Mouse (Mus musculus): ENCODE data around the gene Bcl3. TPM values are rescaled to one million over a fixed set of nuclear protein-coding genes. Genes with fewer than 3 reads are reported as not detected.
A peak's percentile ranks its signal among the peaks of the same experiment; 100 is the strongest.

Bcl3 gene
- total and polyA plus RNA-seq, 2 experiments from 2014 or later: 0.43 to 0.86 TPM

- no peak overlapping the region for H3K27ac ChIP-seq (ENCODE audit: low read depth, low read length)
- peaks cover 6% of the 10 kb centered on the region; the same call in 1 of the 2 replicates for H3K4me1 ChIP-seq (ENCODE audit: insufficient read depth)
- DNase-seq (peak; percentile 61), ATAC-seq (peak; percentile 70)
- peaks cover 27% of the 10 kb centered on the region for H3K27me3 ChIP-seq (ENCODE audit: insufficient read depth, low read length)
- no peak for TF ChIP-seq CTCF (IDR thresholded peaks at IDR 0.05; ENCODE audit: low read depth)
- peak overlapping the region; percentile 28 for H3K9ac ChIP-seq
- peak overlapping the region; percentile 29 for H3K4me3 ChIP-seq (ENCODE audit: low read depth, low read length)
- peak overlapping the region; percentile 55 for H3K4me2 ChIP-seq (ENCODE audit: low read depth)
- H3K36me3 ChIP-seq (ENCODE audit: insufficient read depth): no peaks in the 10 kb centered on the region
- H3K9me3 ChIP-seq (ENCODE audit: low read length): no peaks in the 10 kb centered on the region
- WGBS: 1% methylated on average over 28 of the region's 28 CpGs
These were observed 52.2 kb downstream of the Bcl3 start for GRCm38 (mm10) chr7:19770375-19770754.

GRCm38 (mm10) chr7:19769434-19770374 is 52.9 kb downstream of the Bcl3 start:
- WGBS: 13% methylated on average over 16 of the region's 16 CpGs

GRCm38 (mm10) chr7:19769001-19769400 is 53.6 kb downstream of the Bcl3 start:
- Histone ChIP-seq H3K4me3 (ENCODE audit: low read depth, low read length) (no peak overlapping the region), H3K9ac (no peak overlapping the region), H3K9me3 (ENCODE audit: low read length) (no peaks in the 10 kb centered on the region), H3K27me3 (ENCODE audit: insufficient read depth, low read length) (peaks cover 27% of the 10 kb centered on the region), H3K36me3 (ENCODE audit: insufficient read depth) (no peaks in the 10 kb centered on the region), H3K4me1 (ENCODE audit: insufficient read depth) (peaks cover 6% of the 10 kb centered on the region; the same call in 1 of the 2 replicates), H3K4me2 (ENCODE audit: low read depth) (no peak overlapping the region), H3K27ac (ENCODE audit: low read depth, low read length) (no peak overlapping the region)
- DNase-seq (no peak), ATAC-seq (no peak)
- no peak for TF ChIP-seq CTCF (IDR thresholded peaks at IDR 0.05; ENCODE audit: low read depth)
- 46% methylated on average over 4 of the region's 4 CpGs for WGBS

More at GRCm38 (mm10) chr7:19769434-19770374, 52.9 kb downstream of the Bcl3 start:
- Histone ChIP-seq H3K4me1 (ENCODE audit: insufficient read depth) (peaks cover 6% of the 10 kb centered on the region; the same call in 1 of the 2 replicates), H3K9me3 (ENCODE audit: low read length) (no peaks in the 10 kb centered on the region), H3K4me2 (ENCODE audit: low read depth) (peak overlapping the region; percentile 55), H3K4me3 (ENCODE audit: low read depth, low read length) (peak overlapping the region; percentile 29), H3K36me3 (ENCODE audit: insufficient read depth) (no peaks in the 10 kb centered on the region), H3K27me3 (ENCODE audit: insufficient read depth, low read length) (peaks cover 27% of the 10 kb centered on the region), H3K9ac (peak overlapping the region; percentile 28), H3K27ac (ENCODE audit: low read depth, low read length) (no peak overlapping the region)
- DNase-seq (no peak), ATAC-seq (peak; percentile 14; the same call in 1 of the 2 replicates)
- no peak for TF ChIP-seq CTCF (IDR thresholded peaks at IDR 0.05; ENCODE audit: low read depth)

- no peak for DNase-seq
- H3K36me3 ChIP-seq (ENCODE audit: insufficient read depth): no peaks in the 10 kb centered on the region
- H3K27me3 ChIP-seq (ENCODE audit: insufficient read depth, low read length): peaks cover 27% of the 10 kb centered on the region
- ATAC-seq: no peak
- TF ChIP-seq CTCF (IDR thresholded peaks at IDR 0.05; ENCODE audit: low read depth): no peak
- peaks cover 6% of the 10 kb centered on the region; the same call in 1 of the 2 replicates for H3K4me1 ChIP-seq (ENCODE audit: insufficient read depth)
- 67% methylated on average over 14 of the region's 14 CpGs for WGBS
- H3K9me3 ChIP-seq (ENCODE audit: low read length): no peaks in the 10 kb centered on the region
- no peak overlapping the region for H3K4me2 ChIP-seq (ENCODE audit: low read depth)
- no peak overlapping the region for H3K9ac ChIP-seq
- no peak overlapping the region for H3K4me3 ChIP-seq (ENCODE audit: low read depth, low read length)
- H3K27ac ChIP-seq (ENCODE audit: low read depth, low read length): no peak overlapping the region
These were observed 54.3 kb downstream of the Bcl3 start for GRCm38 (mm10) chr7:19768251-19768650.

GRCm38 (mm10) chr7:19764581-19764980 is 58.0 kb downstream of the Bcl3 start:
- H3K4me1 ChIP-seq (ENCODE audit: insufficient read depth): no peaks in the 10 kb centered on the region
- H3K4me2 ChIP-seq (ENCODE audit: low read depth): no peak overlapping the region
- no peaks in the 10 kb centered on the region for H3K9me3 ChIP-seq (ENCODE audit: low read length)
- no peak for DNase-seq
- no peak overlapping the region for H3K27ac ChIP-seq (ENCODE audit: low read depth, low read length)
- TF ChIP-seq CTCF (IDR thresholded peaks at IDR 0.05; ENCODE audit: low read depth): no peak
- peaks cover 8% of the 10 kb centered on the region for H3K27me3 ChIP-seq (ENCODE audit: insufficient read depth, low read length)
- ATAC-seq: no peak
- H3K4me3 ChIP-seq (ENCODE audit: low read depth, low read length): no peak overlapping the region
- no peaks in the 10 kb centered on the region for H3K36me3 ChIP-seq (ENCODE audit: insufficient read depth)
- H3K9ac ChIP-seq: no peak overlapping the region
- 97% methylated on average over 8 of the region's 9 CpGs for WGBS

- H3K4me3 ChIP-seq (ENCODE audit: low read depth, low read length): no peak overlapping the region
- ATAC-seq (no peak), DNase-seq (no peak)
- TF ChIP-seq CTCF (IDR thresholded peaks at IDR 0.05; ENCODE audit: low read depth): no peak
- no peak overlapping the region for H3K27ac ChIP-seq (ENCODE audit: low read depth, low read length)
- H3K27me3 ChIP-seq (ENCODE audit: insufficient read depth, low read length): 0 out of 2 replicates have a peak, but pooled peaks cover 2% of the 10 kb centered on the region
- H3K4me2 ChIP-seq (ENCODE audit: low read depth): no peak overlapping the region
- H3K9ac ChIP-seq: no peak overlapping the region
- no peaks in the 10 kb centered on the region for H3K4me1 ChIP-seq (ENCODE audit: insufficient read depth)
- 87% methylated on average over 13 of the region's 13 CpGs for WGBS
- H3K36me3 ChIP-seq (ENCODE audit: insufficient read depth): no peaks in the 10 kb centered on the region; the same call in 1 of the 2 replicates
- no peaks in the 10 kb centered on the region for H3K9me3 ChIP-seq (ENCODE audit: low read length)
These were observed 58.6 kb downstream of the Bcl3 start for GRCm38 (mm10) chr7:19763829-19764477.

Measured in forebrain, postnatal 0 days (tissue).